Mouse (Mus musculus) liver, adult 2 months (tissue): ENCODE measurements around the gene D3Ertd254e.

Source experiments
- CTCF ChIP-seq: fragments of 200-500 bp; IDR thresholded peaks from 2 replicates; pipeline ENCODE4 v1.5.1; 2011; ENCODE audit warnings: low read depth, low read length, control low read depth
- POLR2A ChIP-seq: fragments of 200-500 bp; IDR thresholded peaks from 2 replicates; pipeline ENCODE4 v1.6.1; 2011; ENCODE audit warnings: low read length, control low read depth; ENCODE audit not compliant: insufficient read depth; ENCODE audit errors: extremely low read depth

DNA sequence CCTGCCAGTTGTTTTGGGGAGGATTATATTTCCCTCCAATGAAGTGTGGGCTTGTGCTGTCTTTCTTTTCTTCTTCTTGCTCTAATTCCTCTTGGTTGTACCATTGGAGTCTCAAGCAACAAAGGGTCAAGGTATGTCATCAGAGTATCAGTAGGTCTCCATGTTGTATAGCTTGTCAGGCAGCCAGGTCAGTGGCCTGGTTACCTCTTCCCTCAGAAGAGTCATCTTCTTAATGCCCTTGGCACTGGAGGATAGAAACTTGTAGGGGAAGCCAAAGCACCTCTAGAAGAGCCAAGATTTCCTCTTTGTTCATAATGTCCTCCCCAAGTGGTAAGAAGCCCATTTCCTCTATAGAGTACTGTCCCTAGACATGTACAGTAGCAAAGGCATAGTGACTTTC lies 11.8 kb upstream of the D3Ertd254e start:
- TF ChIP-seq CTCF = no peak
- TF ChIP-seq POLR2A = no peak
